Mouse (Mus musculus) splenic B cell, adult 2 months (primary cell): ENCODE data around the gene Upb1.
"Not testable (repeated sequence)": the region's sequence is repeated elsewhere in the genome, so short reads cannot be mapped to it uniquely, and the experiment has no call there.

Experiments used
- DNase-seq: peaks from one replicate; pipeline ENCODE4 v3.0.0-alpha.2; 2011; ENCODE audit warnings: low read depth, low spot score
- H3K27me3 ChIP-seq: 2 replicates; pipeline ENCODE4 v1.6.1; 2012; ENCODE audit warnings: mild to moderate bottlenecking, low read length, moderate library complexity, mixed read lengths; ENCODE audit not compliant: control insufficient read depth, poor library complexity, insufficient read depth, severe bottlenecking
- H3K36me3 ChIP-seq: 2 replicates; pipeline ENCODE4 v1.6.1; 2012; ENCODE audit warnings: mild to moderate bottlenecking, low read length, moderate library complexity, mixed read lengths; ENCODE audit not compliant: control insufficient read depth, poor library complexity, insufficient read depth, severe bottlenecking

Gene Upb1

DNA sequence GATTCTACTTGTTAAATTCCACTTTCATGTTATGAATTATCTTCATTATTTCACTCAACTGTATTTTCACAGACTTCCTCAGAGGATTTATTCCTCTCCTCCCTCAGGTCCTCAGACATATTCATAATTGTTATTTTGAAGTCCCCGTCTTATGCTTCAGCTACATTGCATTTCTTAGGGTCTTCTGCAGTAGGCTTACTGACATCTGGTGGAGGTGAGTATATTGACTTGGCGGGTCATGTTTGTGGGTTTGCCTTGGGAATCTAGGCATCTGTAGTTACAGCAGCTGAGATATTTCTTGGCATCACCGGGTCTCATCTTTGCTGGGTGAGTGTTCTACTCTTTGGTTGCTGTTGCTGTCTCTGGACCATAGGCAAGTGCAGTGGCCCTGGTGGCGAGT lies at the start of gene Upb1:
Upb1 (plus strand) TSS at position 158 of the 400 bp plus-strand sequence.
- Histone ChIP-seq H3K36me3 (no peaks in the 10 kb centered on the region), H3K27me3 (no peaks in the 10 kb centered on the region)
- peak; percentile 11 for DNase-seq

DNA sequence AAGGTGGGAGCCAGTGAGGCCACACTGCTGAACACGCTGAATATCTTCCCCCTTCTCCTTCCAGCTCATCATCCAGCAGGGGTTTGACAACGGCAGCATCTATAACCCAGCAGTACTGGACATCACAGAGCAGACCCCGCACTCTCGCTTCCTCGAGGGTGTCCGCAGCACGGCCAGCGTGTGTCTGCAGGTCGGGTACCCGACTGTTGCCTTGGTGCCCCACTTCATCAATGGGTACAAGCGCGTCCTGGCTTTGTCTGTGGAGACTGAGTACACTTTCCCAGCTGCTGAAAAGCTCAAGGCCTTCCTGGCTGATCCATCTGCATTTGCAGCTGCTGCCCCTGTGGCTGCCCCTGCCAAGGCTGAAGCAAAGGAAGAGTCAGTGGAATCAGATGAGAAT lies 48.4 kb upstream of the Upb1 start:
- no peak for DNase-seq
- no peaks in the 10 kb centered on the region for H3K27me3 ChIP-seq
- no peaks in the 10 kb centered on the region for H3K36me3 ChIP-seq

DNA sequence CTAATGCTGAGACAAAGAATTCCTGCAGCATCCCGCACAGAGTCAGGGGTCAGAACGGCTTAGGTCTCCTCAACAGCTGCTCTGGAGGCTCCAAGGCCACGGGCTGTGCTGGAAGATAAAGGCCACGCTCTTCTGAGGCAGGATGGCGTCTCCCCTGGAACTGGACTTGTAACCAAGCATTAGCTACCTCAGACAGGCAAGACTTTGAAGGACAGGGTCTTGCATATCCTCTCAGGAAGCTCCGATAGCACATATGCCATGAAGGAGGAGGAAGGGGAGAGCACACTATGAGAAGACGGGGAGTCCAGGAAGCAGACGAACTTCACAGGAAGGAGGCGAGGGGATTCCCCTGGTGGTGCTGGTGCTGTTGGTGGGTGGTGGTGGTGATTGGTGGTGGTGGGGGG lies 47.1 kb upstream of the Upb1 start:
- not testable (repeated sequence) for DNase-seq, H3K36me3 ChIP-seq, H3K27me3 ChIP-seq

GRCm38 (mm10) chr10:75355341-75355740 lies 45.6 kb upstream of the Upb1 start:
- Histone ChIP-seq H3K27me3 (no peaks in the 10 kb centered on the region), H3K36me3 (no peaks in the 10 kb centered on the region)
- no peak for DNase-seq

DNA sequence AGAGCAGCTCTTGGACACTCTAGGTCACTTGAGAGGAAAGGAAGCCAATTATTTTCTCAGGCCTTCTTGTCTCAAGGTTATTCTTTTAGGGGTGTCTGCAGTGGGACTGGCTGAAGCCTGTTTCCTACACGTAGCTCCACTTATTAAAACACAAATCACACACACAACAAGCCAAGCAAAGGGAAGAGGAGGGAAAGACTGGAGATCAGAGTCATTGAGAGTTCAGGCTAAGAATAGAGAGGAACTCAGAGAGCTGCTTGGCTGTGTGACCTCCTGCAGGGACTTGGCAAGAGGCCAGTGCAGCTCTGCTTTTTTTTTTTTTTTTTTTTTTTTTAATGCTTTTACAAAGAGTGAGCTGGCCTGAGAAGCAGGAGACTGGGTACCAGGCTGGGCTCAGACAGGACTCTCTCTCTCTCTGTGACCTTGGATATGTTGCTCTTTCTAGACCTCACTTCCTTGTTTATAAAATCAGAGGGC lies 36.7 kb upstream of the Upb1 start:
- not testable (repeated sequence) for H3K36me3 ChIP-seq, H3K27me3 ChIP-seq
- DNase-seq, result peak; percentile 11

- Histone ChIP-seq H3K27me3 (no peaks in the 10 kb centered on the region), H3K36me3 (no peaks in the 10 kb centered on the region)
- peak; percentile 21 for DNase-seq
These were observed 36.1 kb upstream of the Upb1 start for GRCm38 (mm10) chr10:75364796-75365195.

GRCm38 (mm10) chr10:75365231-75365633 lies 35.7 kb upstream of the Upb1 start:
- H3K27me3 ChIP-seq, result no peaks in the 10 kb centered on the region
- peak; percentile 44 for DNase-seq
- H3K36me3 ChIP-seq, result no peaks in the 10 kb centered on the region

DNA sequence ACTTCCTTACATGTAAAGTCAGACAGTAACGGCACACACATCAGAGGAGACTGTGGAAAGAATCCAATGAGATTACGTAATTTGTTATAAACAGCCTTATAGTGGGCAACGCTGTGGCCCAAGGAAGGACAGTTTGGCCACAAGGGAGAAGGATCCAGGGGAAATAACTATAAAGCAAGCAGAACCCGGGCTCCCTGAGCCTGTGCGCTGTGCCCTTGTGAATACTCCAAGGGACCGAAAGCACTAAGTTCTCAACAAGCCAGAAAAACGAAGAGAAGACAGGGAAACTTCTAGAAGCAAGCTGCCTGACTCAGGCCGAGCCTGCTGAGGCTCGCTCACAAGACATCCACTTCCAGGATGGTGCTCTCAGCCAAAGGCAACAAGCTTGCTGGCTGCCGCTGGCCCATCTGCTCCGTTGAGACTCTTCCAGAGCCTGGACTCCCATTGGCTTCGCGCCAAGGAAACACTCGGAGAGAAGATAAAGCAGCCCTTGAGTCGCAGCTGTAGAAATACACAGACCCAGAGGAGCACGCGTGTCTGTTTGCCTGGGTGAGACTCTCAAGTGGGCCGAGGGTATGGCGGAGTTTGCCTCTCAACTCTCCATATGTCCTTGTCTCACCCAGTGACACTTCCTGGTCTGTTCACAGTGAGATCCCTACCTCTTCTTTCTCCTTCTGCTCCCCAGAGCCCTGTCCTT lies 27.1 kb upstream of the Upb1 start:
- not testable (repeated sequence) for H3K27me3 ChIP-seq, DNase-seq, H3K36me3 ChIP-seq

DNA sequence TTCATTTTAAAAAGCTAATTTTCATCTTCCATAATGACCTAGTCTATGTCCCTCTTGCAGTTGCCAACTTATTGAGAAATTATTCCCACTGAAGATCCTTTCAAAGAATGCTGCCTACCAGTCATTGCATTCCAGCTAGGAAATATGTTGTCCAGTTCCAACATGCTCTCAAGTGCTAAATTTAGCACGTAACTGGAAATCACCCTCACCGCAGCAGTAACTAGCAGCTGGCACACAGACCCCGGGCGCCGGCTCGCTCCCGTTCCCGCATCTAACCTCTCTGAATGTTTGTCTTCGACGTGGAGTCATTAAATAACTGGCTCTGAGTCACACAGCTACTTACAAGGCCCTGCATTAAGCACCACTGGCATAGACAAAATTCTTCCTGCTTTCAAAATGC lies 22.2 kb upstream of the Upb1 start:
- DNase-seq, result no peak
- H3K36me3 ChIP-seq, result no peaks in the 10 kb centered on the region
- no peaks in the 10 kb centered on the region for H3K27me3 ChIP-seq

GRCm38 (mm10) chr10:75390156-75390555 lies 10.8 kb upstream of the Upb1 start:
- Histone ChIP-seq H3K36me3 (no peaks in the 10 kb centered on the region), H3K27me3 (no peaks in the 10 kb centered on the region)
- peak; percentile 35 for DNase-seq

GRCm38 (mm10) chr10:75390832-75391231 lies 10.1 kb upstream of the Upb1 start:
- peak; percentile 18 for DNase-seq
- H3K36me3 ChIP-seq, result no peaks in the 10 kb centered on the region
- no peaks in the 10 kb centered on the region for H3K27me3 ChIP-seq

DNA sequence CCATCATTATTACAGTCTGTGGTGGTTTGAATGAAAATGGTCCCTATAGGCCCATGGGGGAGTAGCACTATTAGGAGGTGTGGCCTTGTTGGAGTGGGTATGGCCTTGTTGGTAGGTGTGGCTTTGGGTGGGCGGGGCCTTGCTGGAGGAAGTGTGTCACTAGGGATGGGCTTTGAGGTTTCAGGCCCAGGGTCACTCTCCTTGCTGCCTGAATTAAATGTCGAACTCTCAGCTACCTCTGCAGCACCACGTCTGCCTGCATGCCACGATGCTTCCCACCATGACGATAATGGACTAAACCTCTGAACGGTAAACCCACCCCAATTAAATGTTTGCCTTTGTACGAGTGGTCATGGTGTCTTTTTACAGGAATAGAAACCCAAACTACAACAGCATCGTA lies 6.1 kb upstream of the Upb1 start:
- Histone ChIP-seq H3K27me3 (no peaks in the 10 kb centered on the region), H3K36me3 (no peaks in the 10 kb centered on the region)
- peak; percentile 5 for DNase-seq

GRCm38 (mm10) chr10:75396966-75397365 lies 3.9 kb upstream of the Upb1 start:
- Histone ChIP-seq H3K36me3 (no peaks in the 10 kb centered on the region), H3K27me3 (no peaks in the 10 kb centered on the region)
- DNase-seq, result no peak

DNA sequence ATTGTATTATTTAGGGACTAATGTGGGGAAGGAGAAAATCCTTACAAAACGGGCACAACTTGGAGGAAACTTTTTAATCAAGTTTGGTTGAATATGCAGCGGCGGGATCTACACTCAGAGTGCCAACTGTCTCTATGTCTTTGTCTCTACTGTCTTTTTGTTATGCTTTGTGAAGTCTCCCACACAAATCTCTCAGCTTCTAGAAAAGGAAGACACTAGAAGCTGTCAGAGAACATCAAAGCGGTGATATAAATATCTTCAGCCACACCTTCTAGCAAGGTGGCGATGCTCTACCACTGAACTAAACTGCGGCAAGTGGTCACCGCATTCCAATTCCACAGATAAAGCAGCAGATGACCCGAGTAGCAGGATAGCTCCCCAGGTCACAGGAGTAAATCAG lies 5.0 kb downstream of the Upb1 start:
- Histone ChIP-seq H3K27me3 (no peaks in the 10 kb centered on the region), H3K36me3 (no peaks in the 10 kb centered on the region)
- DNase-seq, result no peak

- H3K36me3 ChIP-seq, result no peaks in the 10 kb centered on the region
- H3K27me3 ChIP-seq, result no peaks in the 10 kb centered on the region
- DNase-seq, result no peak
These were observed 5.8 kb downstream of the Upb1 start for GRCm38 (mm10) chr10:75406755-75407154.

DNA sequence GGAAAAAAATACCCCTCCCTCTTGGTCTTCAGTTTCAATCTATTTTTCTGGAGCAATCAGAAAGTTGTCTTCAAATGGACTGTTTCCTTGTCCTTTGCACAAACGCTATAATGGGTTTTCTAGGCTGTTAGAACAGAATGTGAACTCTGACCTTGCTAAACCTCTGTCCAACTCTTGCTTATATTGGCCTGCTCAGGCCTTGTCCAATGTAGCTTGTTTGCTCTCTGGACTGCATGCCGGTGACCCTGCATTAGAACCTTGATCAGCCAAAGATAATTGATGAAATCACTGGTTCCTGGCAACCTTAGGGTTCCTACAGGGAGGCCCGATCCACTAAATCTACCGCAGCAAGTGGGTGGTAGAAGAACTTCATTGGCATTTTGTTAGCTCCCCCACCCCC lies 6.8 kb downstream of the Upb1 start:
- H3K36me3 ChIP-seq, result no peaks in the 10 kb centered on the region
- no peak for DNase-seq
- H3K27me3 ChIP-seq, result no peaks in the 10 kb centered on the region
